Mouse (Mus musculus) kidney, embryonic 14.5 days (tissue): ENCODE data around the gene Hist1h2an. TPM values are rescaled to one million over a fixed set of nuclear protein-coding genes. Genes with fewer than 3 reads are reported as not detected.
"Not testable (repeated sequence)": the region's sequence is repeated elsewhere in the genome, so short reads cannot be mapped to it uniquely, and the experiment has no call there.

Experiments
- ATAC-seq: fragments of 200-750 bp; cut with Nextera tagmentation; 2 replicates; pipeline ENCODE4 v1.8.0; 2017; ENCODE audit warnings: moderate number of reproducible peaks, mild to moderate bottlenecking, moderate TSS enrichment, moderate library complexity; ENCODE audit not compliant: low FRiP score, low TSS enrichment
- H3K27ac ChIP-seq: fragments of 300-500 bp; sonication (generic); 2 replicates; pipeline ENCODE4 v1.5.1; 2014; ENCODE audit warnings: low read depth, mild to moderate bottlenecking, low read length, moderate library complexity, mixed read lengths
- H3K27me3 ChIP-seq: fragments of 300-500 bp; sonication (generic); 2 replicates; pipeline ENCODE4 v1.6.1; 2014; ENCODE audit warnings: mild to moderate bottlenecking, low read length; ENCODE audit not compliant: control insufficient read depth, insufficient read depth
- H3K36me3 ChIP-seq: fragments of 300-500 bp; sonication (generic); 2 replicates; pipeline ENCODE4 v1.6.1; 2014; ENCODE audit warnings: low read length, mixed read lengths; ENCODE audit not compliant: control insufficient read depth, insufficient read depth
- H3K4me1 ChIP-seq: fragments of 300-500 bp; sonication (generic); 2 replicates; pipeline ENCODE4 v1.6.1; 2014; ENCODE audit warnings: low read length, mixed read lengths; ENCODE audit not compliant: control insufficient read depth, insufficient read depth
- H3K4me2 ChIP-seq: fragments of 300-500 bp; sonication (generic); replicated peaks from 2 replicates; pipeline ENCODE4 v1.6.1; 2014; ENCODE audit warnings: low read depth, mild to moderate bottlenecking, low read length
- H3K4me3 ChIP-seq: fragments of 300-500 bp; sonication (generic); 2 replicates; pipeline ENCODE4 v1.5.1; 2014; ENCODE audit warnings: mild to moderate bottlenecking, low read length
- H3K9ac ChIP-seq: fragments of 300-500 bp; sonication (generic); 2 replicates; pipeline ENCODE4 v1.6.1; 2014; ENCODE audit warnings: low read depth, mild to moderate bottlenecking, low read length, moderate library complexity
- H3K9me3 ChIP-seq: fragments of 300-500 bp; sonication (generic); 2 replicates; pipeline ENCODE4 v1.6.1; 2016; ENCODE audit warnings: low read length; ENCODE audit not compliant: control insufficient read depth
- WGBS: fragments of 180-500 bp; shearing (Covaris S2); extraction: QIAGEN DNeasy Blood & Tissue Kit; methylation state at CpG from one replicate; pipeline ENCODE4 v1.1.7; 2014; 5-methylcytosine and 5-hydroxymethylcytosine counted together
- polyA plus RNA-seq: library from polyadenylated mRNA; unstranded; fragments of >200 nt; fragmentation: Nextera tagmentation; extraction: Ambion mirVana; gene quantifications from 2 replicates; pipeline ENCODE4 v1.2.1, GENCODE M21; 2014

The Hist1h2an gene
- polyA plus RNA-seq, 1 experiment from 2014 or later: 11.0 TPM

DNA sequence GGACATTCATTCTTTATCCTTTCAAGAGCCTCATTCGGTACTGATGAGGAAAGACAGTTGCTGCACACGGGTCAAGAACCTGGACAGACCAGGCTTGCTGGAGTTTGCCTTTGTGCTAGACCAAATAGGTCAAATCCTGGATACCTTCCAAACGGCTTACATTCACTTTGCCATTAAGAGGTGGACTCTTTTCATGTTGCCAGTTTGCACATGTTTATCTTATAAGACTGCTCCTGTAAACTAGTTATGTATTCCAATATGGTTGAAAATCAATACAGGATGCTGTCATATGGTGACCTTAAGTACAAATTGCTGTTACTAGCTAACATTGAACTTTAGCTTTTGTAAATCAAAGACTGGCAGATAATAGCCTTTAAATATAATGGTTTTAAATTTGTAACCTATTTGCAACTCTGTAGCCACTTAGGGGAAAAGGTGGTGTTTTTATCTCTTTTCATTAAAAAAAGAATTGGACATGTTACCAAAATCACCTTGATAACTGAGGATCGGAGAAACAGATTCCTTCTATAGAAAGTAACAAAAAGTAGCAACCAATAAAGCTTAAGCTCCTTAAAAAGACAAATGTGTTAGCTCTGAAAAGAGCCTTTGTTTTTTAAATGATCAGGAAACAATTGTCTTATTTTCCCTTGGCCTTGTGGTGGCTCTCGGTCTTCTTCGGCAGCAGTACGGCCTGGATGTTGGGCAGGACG lies 674 bp downstream of the Hist1h2an start:
- peak overlapping the region; percentile 34 for H3K4me3 ChIP-seq
- no peak for ATAC-seq

DNA sequence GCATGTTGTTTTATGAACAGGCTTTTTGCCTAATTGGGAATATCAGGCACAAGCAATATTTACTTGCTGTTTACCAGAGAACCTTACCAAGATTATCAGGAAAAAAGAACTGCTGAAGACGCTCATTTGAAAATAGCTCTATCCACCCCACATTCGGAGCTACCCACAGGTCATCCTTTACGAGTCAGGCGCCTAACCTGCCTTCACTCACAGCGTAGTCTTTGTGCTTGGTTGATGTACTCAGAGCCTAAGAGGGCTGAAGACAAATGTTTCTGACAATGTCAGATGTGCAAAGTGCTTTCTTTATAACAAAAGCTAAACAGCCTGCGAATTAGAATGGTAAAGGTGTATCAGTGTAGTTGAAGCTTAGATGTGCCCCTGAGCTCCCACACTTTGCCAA lies 2.7 kb downstream of the Hist1h2an start:
- WGBS: 33% methylated on average over 6 of the region's 6 CpGs
- ATAC-seq: no peak
- Histone ChIP-seq H3K27ac (peak overlapping the region; percentile 95), H3K36me3 (no peaks in the 10 kb centered on the region), H3K27me3 (no peaks in the 10 kb centered on the region), H3K9me3 (no peaks in the 10 kb centered on the region), H3K4me1 (peaks cover 28% of the 10 kb centered on the region), H3K4me2 (peak overlapping the region; percentile 44), H3K9ac (peak overlapping the region; percentile 52; the same call in 1 of the 2 replicates), H3K4me3 (peak overlapping the region; percentile 45; the same call in 1 of the 2 replicates)

More for the DNA sequence above, 674 bp downstream of the Hist1h2an start:
- H3K27ac ChIP-seq: peak overlapping the region; percentile 91
- H3K4me1 ChIP-seq: peaks cover 24% of the 10 kb centered on the region; the same call in 1 of the 2 replicates
- no peaks in the 10 kb centered on the region for H3K36me3 ChIP-seq
- no peaks in the 10 kb centered on the region for H3K27me3 ChIP-seq
- H3K9ac ChIP-seq: peak overlapping the region; percentile 58
- WGBS: 6% methylated on average over 8 of the region's 8 CpGs
- no peaks in the 10 kb centered on the region for H3K9me3 ChIP-seq
- H3K4me2 ChIP-seq: peak overlapping the region; percentile 44

DNA sequence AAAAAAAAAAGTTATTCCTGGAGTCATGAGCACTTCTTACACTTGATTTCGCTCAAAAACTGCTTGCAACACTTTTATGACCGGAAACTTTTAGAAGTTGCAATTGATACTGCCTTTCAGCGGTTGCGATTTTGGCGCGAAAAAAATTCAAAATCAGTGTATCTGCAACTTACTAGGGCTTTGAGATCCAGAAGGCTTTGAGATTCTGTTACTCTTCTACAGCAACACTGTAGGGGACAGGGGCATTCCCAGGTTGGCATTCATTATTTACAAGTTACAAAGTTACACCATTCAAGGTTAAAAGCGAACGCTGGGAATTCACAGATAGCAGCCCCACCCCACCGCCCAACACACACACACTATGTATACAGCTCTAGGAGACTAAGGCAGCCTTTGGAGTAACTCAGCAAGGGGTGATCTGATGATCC lies 3.3 kb downstream of the Hist1h2an start:
- Histone ChIP-seq H3K4me3 (peak overlapping the region; percentile 45), H3K9ac (peak overlapping the region; percentile 52; the same call in 1 of the 2 replicates), H3K4me1 (peaks cover 24% of the 10 kb centered on the region), H3K4me2 (peak overlapping the region; percentile 44), H3K36me3 (no peaks in the 10 kb centered on the region), H3K9me3 (no peaks in the 10 kb centered on the region), H3K27ac (peak overlapping the region; percentile 95), H3K27me3 (no peaks in the 10 kb centered on the region)
- 3% methylated on average over 9 of the region's 9 CpGs for WGBS
- no peak for ATAC-seq

DNA sequence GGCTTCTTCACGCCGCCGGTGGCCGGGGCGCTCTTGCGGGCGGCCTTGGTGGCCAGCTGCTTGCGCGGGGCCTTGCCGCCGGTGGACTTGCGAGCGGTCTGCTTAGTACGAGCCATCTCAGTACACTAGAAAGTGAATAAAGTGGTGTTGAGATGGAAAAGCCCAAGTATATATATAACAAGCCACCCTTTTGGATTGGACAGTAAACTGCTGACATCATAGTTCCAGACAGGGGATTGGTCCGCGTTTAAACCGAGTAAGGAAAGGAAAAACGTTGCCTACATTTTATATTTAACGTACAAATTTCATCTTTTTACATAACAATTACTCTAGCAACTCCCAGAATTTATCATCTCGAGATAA lies 3.8 kb downstream of the Hist1h2an start, which contains the start of gene Hist1h3i:
Hist1h3i (minus strand) TSS at position 116 of the 363 bp plus-strand sequence.
- Histone ChIP-seq H3K9ac (peak within 1 kb of the TSS; percentile 63), H3K4me3 (peak within 1 kb of the TSS; percentile 45), H3K27me3 (no peaks in the 10 kb centered on the region), H3K4me2 (peak within 1 kb of the TSS; percentile 44), H3K27ac (peak within 1 kb of the TSS; percentile 95), H3K36me3 (no peaks in the 10 kb centered on the region), H3K9me3 (no peaks in the 10 kb centered on the region), H3K4me1 (peaks cover 20% of the 10 kb centered on the region)
- under 1% methylated on average over 15 of the region's 20 CpGs for WGBS
- ATAC-seq: peak; percentile 71

DNA sequence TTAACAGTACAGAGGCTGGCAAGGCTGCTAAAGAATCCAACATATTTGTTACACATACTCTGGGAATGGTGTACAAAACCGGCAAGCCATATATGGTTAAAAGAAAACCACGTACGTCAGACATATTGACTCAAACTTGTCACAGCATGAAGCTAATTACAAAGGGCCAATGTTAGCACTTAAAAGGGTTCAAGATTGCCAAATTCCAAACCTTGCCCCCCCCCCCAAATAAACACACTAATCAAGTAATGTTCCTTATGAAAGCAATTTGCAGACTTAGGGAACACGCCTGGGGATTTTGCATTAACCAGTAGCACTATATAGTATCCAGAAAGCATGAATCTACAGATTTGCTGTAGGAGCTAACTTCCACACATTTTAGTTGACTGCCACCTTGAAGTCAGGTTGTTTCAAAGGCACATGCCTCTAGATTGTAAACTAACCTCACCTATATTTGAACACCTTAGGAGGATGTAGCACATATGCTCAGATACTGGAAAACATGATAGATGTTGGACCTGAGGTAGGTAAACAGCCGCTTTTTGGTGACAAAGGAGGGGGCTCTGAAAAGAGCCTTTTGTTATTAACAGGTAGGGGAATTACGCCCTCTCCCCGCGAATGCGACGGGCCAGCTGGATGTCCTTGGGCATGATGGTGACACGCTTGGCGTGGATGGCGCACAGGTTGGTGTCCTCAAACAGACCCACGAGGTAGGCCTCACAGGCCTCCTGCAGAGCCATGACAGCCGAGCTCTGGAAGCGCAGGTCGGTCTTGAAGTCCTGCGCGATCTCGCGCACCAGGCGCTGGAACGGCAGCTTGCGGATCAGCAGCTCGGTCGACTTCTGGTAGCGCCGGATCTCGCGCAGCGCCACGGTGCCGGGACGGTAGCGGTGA lies 4.4 kb downstream of the Hist1h2an start:
- not testable (repeated sequence) for H3K36me3 ChIP-seq, ATAC-seq, H3K9me3 ChIP-seq, H3K27me3 ChIP-seq
- H3K4me2 ChIP-seq: peak overlapping the region; percentile 44
- peak overlapping the region; percentile 63 for H3K9ac ChIP-seq
- H3K4me1 ChIP-seq: peaks cover 21% of the 10 kb centered on the region
- H3K4me3 ChIP-seq: peak overlapping the region; percentile 45
- peak overlapping the region; percentile 95 for H3K27ac ChIP-seq
- 2% methylated on average over 12 of the region's 35 CpGs for WGBS

DNA sequence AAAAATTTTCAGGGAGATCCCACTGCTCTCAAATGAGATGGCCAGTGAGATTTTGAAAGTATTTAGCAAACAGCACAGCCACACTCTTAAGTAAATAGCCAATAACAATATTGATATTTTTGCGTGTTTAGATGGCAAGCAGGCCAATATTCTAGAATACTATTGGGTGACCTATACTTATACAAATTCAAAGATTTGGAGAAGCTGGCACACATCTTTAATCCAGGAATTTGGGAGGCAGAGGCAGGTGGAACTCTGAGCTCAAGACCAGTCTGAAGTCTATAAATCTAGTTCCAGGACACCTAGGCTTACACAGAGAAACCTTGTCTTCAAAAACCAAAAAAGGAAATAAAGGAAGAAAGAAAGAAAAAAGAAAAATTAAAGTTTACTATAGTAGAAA lies 5.4 kb downstream of the Hist1h2an start:
- no peak for ATAC-seq
- Histone ChIP-seq H3K4me3 (no peak overlapping the region), H3K36me3 (no peaks in the 10 kb centered on the region), H3K27ac (0 out of 2 replicates have a peak overlapping the region, but pooled peaks have one; percentile 2), H3K4me2 (no peak overlapping the region; the same call in 1 of the 2 replicates), H3K27me3 (no peaks in the 10 kb centered on the region), H3K9me3 (no peaks in the 10 kb centered on the region), H3K4me1 (peaks cover 21% of the 10 kb centered on the region), H3K9ac (no peak overlapping the region)
- WGBS: 93% methylated on average over 1 of the region's 1 CpGs

DNA sequence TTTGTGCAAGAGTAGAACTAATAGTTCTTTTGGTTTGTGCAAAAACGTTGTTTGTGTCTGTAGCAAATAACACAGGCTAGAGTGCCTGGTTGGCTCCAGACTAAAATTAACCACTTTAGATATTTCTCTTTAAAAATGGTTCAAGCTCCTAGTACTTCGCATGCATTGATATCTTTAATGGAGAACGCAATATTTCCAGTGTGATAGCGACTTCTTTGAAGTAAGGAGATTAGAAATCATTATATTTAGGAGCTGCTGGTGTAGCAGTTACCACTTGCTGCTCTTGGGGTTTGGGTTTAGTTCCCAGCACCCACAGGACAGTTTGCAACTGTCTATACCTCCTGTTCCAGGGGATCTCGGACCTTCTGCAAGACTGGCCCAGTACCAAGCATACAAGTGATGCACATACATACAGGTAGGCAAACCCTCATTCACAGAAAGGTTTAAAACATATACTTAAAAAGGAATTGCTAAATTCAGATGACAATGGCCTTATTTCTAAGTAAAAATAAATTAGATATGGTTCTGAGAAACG lies 5.9 kb downstream of the Hist1h2an start:
- H3K4me1 ChIP-seq: peaks cover 18% of the 10 kb centered on the region
- H3K27me3 ChIP-seq: no peaks in the 10 kb centered on the region
- peak overlapping the region; percentile 99 for H3K27ac ChIP-seq
- H3K9me3 ChIP-seq: no peaks in the 10 kb centered on the region
- H3K4me3 ChIP-seq: peak overlapping the region; percentile 74
- H3K4me2 ChIP-seq: peak overlapping the region; percentile 88
- no peak for ATAC-seq
- WGBS: 50% methylated on average over 6 of the region's 6 CpGs
- no peaks in the 10 kb centered on the region for H3K36me3 ChIP-seq
- peak overlapping the region; percentile 96; the same call in 1 of the 2 replicates for H3K9ac ChIP-seq

DNA sequence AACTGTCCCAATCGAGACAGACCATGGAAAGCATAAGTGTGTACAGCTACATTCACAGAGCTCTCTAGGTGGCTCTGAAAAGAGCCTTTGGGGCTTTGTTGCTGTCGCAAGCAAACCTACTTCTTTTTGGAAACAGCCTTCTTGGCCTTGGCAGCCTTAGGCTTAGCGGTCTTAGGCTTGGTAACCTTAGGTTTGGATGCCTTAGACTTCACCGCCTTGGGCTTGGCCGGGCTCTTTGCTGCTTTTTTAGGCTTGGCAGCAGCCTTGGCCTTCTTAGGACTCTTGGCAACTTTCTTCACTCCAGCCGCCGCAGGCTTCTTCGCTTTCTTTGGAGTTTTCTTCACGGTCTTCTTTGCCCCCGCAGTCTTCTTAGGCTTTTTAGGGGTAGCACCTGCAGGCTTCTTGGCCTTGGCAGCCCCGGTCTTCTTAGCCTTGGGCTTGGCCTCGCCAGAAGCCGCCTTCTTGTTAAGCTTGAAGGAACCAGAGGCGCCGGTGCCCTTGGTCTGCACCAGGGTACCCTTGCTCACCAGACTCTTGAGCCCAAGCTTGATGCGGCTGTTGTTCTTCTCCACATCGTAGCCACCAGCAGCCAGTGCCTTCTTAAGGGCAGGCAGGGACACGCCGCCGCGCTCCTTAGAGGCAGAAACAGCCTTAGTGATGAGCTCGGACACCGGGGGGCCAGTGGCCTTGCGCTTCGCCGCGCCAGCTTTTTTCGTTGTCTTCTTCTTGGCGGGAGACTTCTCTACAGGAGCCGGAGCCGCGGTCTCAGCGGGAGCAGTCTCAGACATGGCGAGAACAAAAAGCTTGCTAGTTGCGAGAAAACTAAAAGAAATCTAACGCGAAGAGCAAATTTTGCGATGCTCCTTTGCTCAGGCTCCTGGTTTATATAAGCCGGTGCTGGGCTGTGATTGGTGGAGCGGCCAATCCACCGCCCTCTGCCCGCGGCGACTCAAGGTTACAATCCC lies 7.0 kb downstream of the Hist1h2an start, which contains the start of gene Hist1h1b:
Hist1h1b (minus strand) TSS at position 859 of the 965 bp plus-strand sequence.
- Histone ChIP-seq H3K9ac (peak within 1 kb of the TSS; percentile 96), H3K27ac (peak within 1 kb of the TSS; percentile 99), H3K4me1 (peaks cover 14% of the 10 kb centered on the region), H3K4me2 (peak within 1 kb of the TSS; percentile 88), H3K27me3 (no peaks in the 10 kb centered on the region), H3K9me3 (no peaks in the 10 kb centered on the region), H3K36me3 (no peaks in the 10 kb centered on the region), H3K4me3 (peak within 1 kb of the TSS; percentile 74)
- under 1% methylated on average over 44 of the region's 44 CpGs for WGBS
- peak; percentile 62 for ATAC-seq
